Mouse (Mus musculus): Measurements from ENCODE around the gene Trip13.

The Trip13 gene

GRCm38 (mm10) chr13:73907683-73908412, 29.7 kb downstream of the Trip13 start:
- ChIA-PET POLR2A (interaction anchor here in 1 of 4 experiments (0.6 kb wide), 1 partner anchor 30 kb away, joined by 4 read pairs; the partner anchor contains the start of genes Brd9 and Trip13), CTCF (interaction anchor here in 2 of 4 experiments (0.9 to 1.9 kb wide), 9 partner anchors 9 to 194 kb away, joined by 3 to 9 read pairs (median 4); partner anchors contain the start of gene Nkd2 (in 2 of the 2))

- POLR2A ChIA-PET = no interaction called here
- CTCF ChIA-PET = interaction anchor here in 2 of 4 experiments (0.9 to 1.9 kb wide), 9 partner anchors 10 to 193 kb away, joined by 3 to 9 read pairs (median 4); partner anchors contain the start of gene Nkd2 (in 2 of the 2)
Measured at GRCm38 (mm10) chr13:73907136-73907535, 30.4 kb downstream of the Trip13 start.

- ChIA-PET POLR2A (interaction anchor here in 1 of 4 experiments (1.2 to 1.6 kb wide), 2 partner anchors 14 to 40 kb away, joined by 3 to 4 read pairs; partner anchors contain the start of genes Brd9 and Trip13), CTCF (no interaction called here)
Measured at GRCm38 (mm10) chr13:73897561-73897960, 40.0 kb downstream of the Trip13 start.

DNA sequence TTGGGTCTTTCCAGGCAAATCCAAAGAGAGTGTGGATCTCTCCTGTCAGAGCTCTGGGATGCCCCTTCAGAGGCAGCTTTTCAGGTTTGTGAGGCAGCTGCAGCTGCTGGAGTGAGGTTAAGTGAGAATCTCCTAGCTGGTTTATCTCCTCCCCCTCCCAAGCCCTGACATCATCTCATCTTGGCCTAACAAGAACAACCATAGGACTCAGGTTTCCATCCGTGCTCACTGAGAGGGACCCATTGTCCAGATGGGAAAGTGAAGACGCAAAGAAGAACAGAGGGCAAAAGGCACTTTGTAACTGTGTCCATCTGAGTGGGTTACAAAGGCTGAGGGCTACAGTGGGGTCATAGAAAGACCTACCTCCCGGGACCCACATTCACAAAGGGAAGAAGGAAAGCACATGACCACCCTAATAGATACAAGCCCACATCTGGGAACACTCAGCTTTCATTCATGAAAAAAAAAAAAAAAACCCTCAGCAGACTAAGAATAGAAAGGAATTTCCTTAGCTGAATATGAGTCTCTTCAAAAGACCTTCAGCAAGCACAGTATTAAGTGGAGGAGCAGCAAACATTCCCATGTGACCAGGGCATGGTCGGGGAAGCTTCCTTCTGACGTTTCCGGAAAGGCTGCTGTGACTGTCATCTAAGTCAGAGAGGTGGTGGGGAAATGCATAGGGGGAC, 44.9 kb downstream of the Trip13 start:
- POLR2A ChIA-PET = interaction anchor here in 1 of 4 experiments (0.7 to 1.4 kb wide), 2 partner anchors 16 to 84 kb away, joined by 3 to 5 read pairs; no protein-coding TSS in a partner anchor
- CTCF ChIA-PET = interaction anchor here in 1 of 4 experiments (0.9 kb wide), 1 partner anchor 13 kb away, joined by 3 read pairs; no protein-coding TSS in a partner anchor

GRCm38 (mm10) chr13:73887415-73887874, 50.1 kb downstream of the Trip13 start:
- CTCF ChIA-PET = no interaction called here
- POLR2A ChIA-PET = interaction anchor here in 1 of 4 experiments (1.1 kb wide), 1 partner anchor 122 kb away, joined by 3 read pairs; the partner anchor contains the start of gene Tppp

GRCm38 (mm10) chr13:73886601-73887000, 51.0 kb downstream of the Trip13 start:
- POLR2A ChIA-PET = interaction anchor here in 1 of 4 experiments (1.1 kb wide), 1 partner anchor 123 kb away, joined by 3 read pairs; the partner anchor contains the start of gene Tppp
- CTCF ChIA-PET = no interaction called here

- POLR2A ChIA-PET = interaction anchor here in 2 of 4 experiments (0.8 to 1.3 kb wide), 4 partner anchors 39 to 122 kb away, joined by 3 read pairs; no protein-coding TSS in a partner anchor
- CTCF ChIA-PET = interaction anchor here in 1 of 4 experiments (0.6 kb wide), 1 partner anchor 20 kb away, joined by 3 read pairs; no protein-coding TSS in a partner anchor
Measured at GRCm38 (mm10) chr13:73886066-73886465, 51.5 kb downstream of the Trip13 start.

GRCm38 (mm10) chr13:73885656-73886055, 51.9 kb downstream of the Trip13 start:
- ChIA-PET CTCF (interaction anchor here in 1 of 4 experiments (0.6 kb wide), 1 partner anchor 20 kb away, joined by 3 read pairs; no protein-coding TSS in a partner anchor), POLR2A (interaction anchor here in 2 of 4 experiments (0.8 to 1.3 kb wide), 4 partner anchors 39 to 122 kb away, joined by 3 read pairs; no protein-coding TSS in a partner anchor)

DNA sequence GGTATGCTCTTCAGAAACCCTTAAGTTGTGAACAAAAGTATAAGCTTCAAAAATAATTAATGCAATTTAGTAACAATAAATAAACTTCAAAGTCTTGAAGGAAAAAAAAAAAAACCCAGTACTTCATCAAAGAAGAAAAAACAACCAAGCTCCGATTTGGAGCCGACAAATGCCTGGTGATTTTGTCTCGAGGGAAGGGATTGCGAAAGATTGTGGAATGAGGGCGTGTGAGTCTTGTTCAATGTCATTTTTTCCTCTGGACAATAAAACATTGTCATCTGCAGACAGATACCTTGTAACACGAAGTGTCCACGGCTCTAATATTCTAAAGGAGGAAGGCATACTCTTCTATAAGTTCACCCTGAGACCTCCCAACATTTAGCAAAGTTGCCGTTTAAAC, 56.2 kb downstream of the Trip13 start:
- CTCF ChIA-PET = interaction anchor here in 1 of 4 experiments (1.4 kb wide), 1 partner anchor 34 kb away, joined by 3 read pairs; no protein-coding TSS in a partner anchor
- POLR2A ChIA-PET = interaction anchor here in 3 of 4 experiments (0.6 to 1.0 kb wide), 3 partner anchors 34 to 252 kb away, joined by 3 read pairs; partner anchors contain the start of gene Nkd2 (in 1 of the 3)

GRCm38 (mm10) chr13:73879824-73880223, 57.8 kb downstream of the Trip13 start:
- POLR2A ChIA-PET = interaction anchor here in 1 of 4 experiments (0.8 kb wide), 1 partner anchor 58 kb away, joined by 3 read pairs; the partner anchor contains the start of genes Brd9 and Trip13
- CTCF ChIA-PET = interaction anchor here in 2 of 4 experiments (0.5 to 1.2 kb wide), 9 partner anchors 9 to 462 kb away, joined by 3 to 7 read pairs (median 3); no protein-coding TSS in a partner anchor

GRCm38 (mm10) chr13:73872159-73872558, 65.4 kb downstream of the Trip13 start:
- CTCF ChIA-PET = interaction anchor here in 3 of 4 experiments (0.6 to 0.8 kb wide), 3 partner anchors 25 to 168 kb away, joined by 3 read pairs; partner anchors contain the start of gene Nkd2 (in 1 of the 3)
- POLR2A ChIA-PET = interaction anchor here in 2 of 4 experiments (0.5 to 1.4 kb wide), 4 partner anchors 24 to 200 kb away, joined by 3 to 4 read pairs (median 4); partner anchors contain the start of genes Brd9 (in 1 of the 2) and Trip13 (in 1 of the 2)

Measured in embryonic stem cell, embryonic (primary cell).